In genomic region chr9:44336964-44337363, GRCm38 (mm10) we compare ENCODE assay signal across 8 mouse cellular contexts. TPM values are rescaled to one million over a fixed set of nuclear protein-coding genes. Genes with fewer than 3 reads are reported as not detected.
A peak's percentile ranks its signal among the peaks of the same experiment; 100 is the strongest.
DNase-seq lines count a peak whose midpoint lies in the region; ATAC-seq and TF ChIP-seq lines count a peak whose summit lies in the region.

No protein-coding gene starts in this region.

- peak overlapping the region; percentile 99 for H3K9ac ChIP-seq in heart, embryonic 14.5 days (ENCODE audit: low read length)
- 0 out of 2 replicates have a peak overlapping the region, but pooled peaks have one; percentile 42 for H3K9ac ChIP-seq in forebrain, embryonic 16.5 days (replicated peaks; ENCODE audit: low read depth, low read length)
- H3K9ac ChIP-seq in liver, postnatal 0 days (replicated peaks), result peak overlapping the region; percentile 93

- H3K27ac ChIP-seq in heart, embryonic 14.5 days (replicated peaks in 1 of 2; ENCODE audit: control insufficient read depth in 1 of 2, insufficient read depth in 1 of 2, low read depth in 2 of 2, low read length in 2 of 2), result no peak overlapping the region; a peak in 1 of 4 replicates
- H3K27ac ChIP-seq in forebrain, embryonic 16.5 days (ENCODE audit: low read length), result no peak overlapping the region
- peak overlapping the region; percentile 49; the same call in 1 of the 2 replicates for H3K27ac ChIP-seq in liver, postnatal 0 days (ENCODE audit: low read depth)

- H3K4me1 ChIP-seq in heart, embryonic 14.5 days (ENCODE audit: control insufficient read depth in 2 of 2, insufficient read depth in 2 of 2, low read length in 2 of 2), result peaks cover 4 to 21% of the 10 kb centered on the region in 2 experiments; a peak in 3 of 4 replicates
- H3K4me1 ChIP-seq in E14TG2a.4 (replicated peaks; ENCODE audit: low read depth, low read length), result peaks cover 54% of the 10 kb centered on the region
- H3K4me1 ChIP-seq in forebrain, embryonic 16.5 days (replicated peaks; ENCODE audit: control insufficient read depth, insufficient read depth, low read length), result peaks cover 22% of the 10 kb centered on the region
- peaks cover 20% of the 10 kb centered on the region for H3K4me1 ChIP-seq in liver, postnatal 0 days (ENCODE audit: insufficient read depth)

- TF ChIP-seq CTCF in E14TG2a.4 (conservative IDR thresholded peaks at IDR 0.05; ENCODE audit: low read length), result no peak
- TF ChIP-seq CTCF in liver, postnatal 0 days (IDR thresholded peaks at IDR 0.05; ENCODE audit: low read depth), result no peak

- H3K36me3 ChIP-seq in heart, embryonic 14.5 days (ENCODE audit: control insufficient read depth, insufficient read depth, low read length), result peaks cover 71% of the 10 kb centered on the region
- peaks cover 66% of the 10 kb centered on the region for H3K36me3 ChIP-seq in E14TG2a.4 (ENCODE audit: insufficient read depth, low read length)
- peaks cover 17% of the 10 kb centered on the region for H3K36me3 ChIP-seq in forebrain, embryonic 16.5 days (ENCODE audit: control insufficient read depth, insufficient read depth)
- H3K36me3 ChIP-seq in liver, postnatal 0 days (replicated peaks; ENCODE audit: insufficient read depth, low read length), result peaks cover 72% of the 10 kb centered on the region

- DNase-seq in heart, postnatal 4 days, result no peak
- no peak for DNase-seq in liver, postnatal 0 days
- no peak for DNase-seq in layer of hippocampus, adult 9-11 months
- DNase-seq in kidney, postnatal 10 days, result no peak
- DNase-seq in cerebellum, postnatal 25 days, result no peak

- H3K4me3 ChIP-seq in heart, embryonic 14.5 days (ENCODE audit: control insufficient read depth in 1 of 2, insufficient read depth in 1 of 2, low read depth in 1 of 2, low read length in 2 of 2), result peak overlapping the region; percentile 29 to 87; a peak in 3 of 4 replicates
- peak overlapping the region; percentile 98 for H3K4me3 ChIP-seq in E14TG2a.4 (replicated peaks; ENCODE audit: low read length)
- H3K4me3 ChIP-seq in forebrain, embryonic 16.5 days (replicated peaks; ENCODE audit: low read length), result peak overlapping the region; percentile 94
- peak overlapping the region; percentile 79 for H3K4me3 ChIP-seq in liver, postnatal 0 days (ENCODE audit: low read depth, low read length)

- ATAC-seq in heart, embryonic 14.5 days (ENCODE audit: insufficient number of reproducible peaks, insufficient read depth, low FRiP score, low read depth), result no peak
- ATAC-seq in forebrain, embryonic 16.5 days, result no peak
- no peak for ATAC-seq in liver, postnatal 0 days

- H3K9me3 ChIP-seq in heart, embryonic 14.5 days (ENCODE audit: control insufficient read depth, low read length), result no peaks in the 10 kb centered on the region
- no peaks in the 10 kb centered on the region for H3K9me3 ChIP-seq in E14TG2a.4 (ENCODE audit: low read length)
- H3K9me3 ChIP-seq in forebrain, embryonic 16.5 days (ENCODE audit: control insufficient read depth, low read length), result no peaks in the 10 kb centered on the region
- no peaks in the 10 kb centered on the region for H3K9me3 ChIP-seq in liver, postnatal 0 days (ENCODE audit: low read length)

- H3K27me3 ChIP-seq in heart, embryonic 14.5 days (ENCODE audit: control insufficient read depth, insufficient read depth, low read length), result no peaks in the 10 kb centered on the region
- no peaks in the 10 kb centered on the region for H3K27me3 ChIP-seq in E14TG2a.4 (ENCODE audit: insufficient read depth, low read length)
- no peaks in the 10 kb centered on the region for H3K27me3 ChIP-seq in forebrain, embryonic 16.5 days (replicated peaks; ENCODE audit: control insufficient read depth, insufficient read depth, low read length)
- no peaks in the 10 kb centered on the region for H3K27me3 ChIP-seq in liver, postnatal 0 days (ENCODE audit: insufficient read depth, low read length)

- H3K4me2 ChIP-seq in heart, embryonic 14.5 days (ENCODE audit: low read length), result peak overlapping the region; percentile 68
- peak overlapping the region; percentile 93 for H3K4me2 ChIP-seq in forebrain, embryonic 16.5 days (ENCODE audit: low read length)
- peak overlapping the region; percentile 79 for H3K4me2 ChIP-seq in liver, postnatal 0 days (ENCODE audit: low read depth, low read length)

- 55% methylated on average over 3 of the region's 3 CpGs for WGBS in heart, embryonic 14.5 days
- 64% methylated on average over 3 of the region's 3 CpGs for WGBS in forebrain, embryonic 16.5 days
- 37% methylated on average over 3 of the region's 3 CpGs for WGBS in liver, postnatal 0 days (ENCODE audit: insufficient replicate concordance)

- no peak for TF ChIP-seq EP300 in liver, postnatal 0 days (IDR thresholded peaks at IDR 0.05; ENCODE audit: low read depth)

RNA-seq across cellular contexts. Expression of gene H2afx, which starts 2.5 kb away (rescaled TPM):
- polyA plus RNA-seq in heart, embryonic 14.5 days (2014; fragmentation: Nextera tagmentation; extraction: Ambion mirVana), result 153 and 167 TPM in 2 replicates
- 100 to 1,000 TPM; 157 to 164 TPM for total RNA-seq in heart, postnatal 4 days (2021)
- polyA plus RNA-seq in forebrain, embryonic 16.5 days (2015; fragmentation: Nextera tagmentation; extraction: Ambion mirVana), result 182 and 199 TPM in 2 replicates
- polyA plus RNA-seq in liver, postnatal 0 days (2015; fragmentation: Nextera tagmentation; extraction: Ambion mirVana), result 152 and 164 TPM in 2 replicates

RNA-seq across cellular contexts. Expression of gene Hmbs, which starts 7.1 kb away (rescaled TPM):
- polyA plus RNA-seq in heart, embryonic 14.5 days (2014; fragmentation: Nextera tagmentation; extraction: Ambion mirVana), result 110 and 112 TPM in 2 replicates
- 10 to 100 TPM; 54.0 to 60.6 TPM for total RNA-seq in heart, postnatal 4 days (2021)
- 64.3 and 64.7 TPM in 2 replicates for polyA plus RNA-seq in forebrain, embryonic 16.5 days (2015; fragmentation: Nextera tagmentation; extraction: Ambion mirVana)
- polyA plus RNA-seq in liver, postnatal 0 days (2015; fragmentation: Nextera tagmentation; extraction: Ambion mirVana), result 517 and 539 TPM in 2 replicates

RNA-seq across cellular contexts. Expression of gene Dpagt1, which starts 11.1 kb away (rescaled TPM):
- 34.7 and 37.8 TPM in 2 replicates for polyA plus RNA-seq in heart, embryonic 14.5 days (2014; fragmentation: Nextera tagmentation; extraction: Ambion mirVana)
- 10 to 100 TPM; 24.1 to 25.0 TPM for total RNA-seq in heart, postnatal 4 days (2021)
- 35.2 and 35.7 TPM in 2 replicates for polyA plus RNA-seq in forebrain, embryonic 16.5 days (2015; fragmentation: Nextera tagmentation; extraction: Ambion mirVana)
- polyA plus RNA-seq in liver, postnatal 0 days (2015; fragmentation: Nextera tagmentation; extraction: Ambion mirVana), result 19.0 and 19.4 TPM in 2 replicates

RNA-seq across cellular contexts. Expression of gene C2cd2l, which starts 16.9 kb away (rescaled TPM):
- 5.4 and 7.7 TPM in 2 replicates for polyA plus RNA-seq in heart, embryonic 14.5 days (2014; fragmentation: Nextera tagmentation; extraction: Ambion mirVana)
- total RNA-seq in heart, postnatal 4 days (2021), result 10 to 100 TPM; 16.3 to 16.5 TPM
- polyA plus RNA-seq in forebrain, embryonic 16.5 days (2015; fragmentation: Nextera tagmentation; extraction: Ambion mirVana), result 29.0 and 31.4 TPM in 2 replicates
- polyA plus RNA-seq in liver, postnatal 0 days (2015; fragmentation: Nextera tagmentation; extraction: Ambion mirVana), result 10.1 and 11.4 TPM in 2 replicates

RNA-seq across cellular contexts. Expression of gene Vps11, which starts 24.5 kb away (rescaled TPM):
- polyA plus RNA-seq in heart, embryonic 14.5 days (2014; fragmentation: Nextera tagmentation; extraction: Ambion mirVana), result 17.8 and 21.4 TPM in 2 replicates
- total RNA-seq in heart, postnatal 4 days (2021), result 10 to 100 TPM; 20.9 to 21.6 TPM
- 46.5 and 47.0 TPM in 2 replicates for polyA plus RNA-seq in forebrain, embryonic 16.5 days (2015; fragmentation: Nextera tagmentation; extraction: Ambion mirVana)
- 12.1 and 13.3 TPM in 2 replicates for polyA plus RNA-seq in liver, postnatal 0 days (2015; fragmentation: Nextera tagmentation; extraction: Ambion mirVana)

Comparison
In these comparisons a context has a peak if more than half of its experiments do, and no peak if none do; other contexts are left out.
1. H3K9ac ChIP-seq: peak in every context shown above with its lines; median percentile 99 in heart, embryonic 14.5 days; 93 in liver, postnatal 0 days; 42 in forebrain, embryonic 16.5 days.